Mouse (Mus musculus): Measurements from ENCODE around the gene Eogt. TPM values are rescaled to one million over a fixed set of nuclear protein-coding genes. Genes with fewer than 3 reads are reported as not detected.
A peak's percentile ranks its signal among the peaks of the same experiment; 100 is the strongest.

The Eogt gene
- polyA plus RNA-seq, 1 experiment, result 28.2 TPM

DNA sequence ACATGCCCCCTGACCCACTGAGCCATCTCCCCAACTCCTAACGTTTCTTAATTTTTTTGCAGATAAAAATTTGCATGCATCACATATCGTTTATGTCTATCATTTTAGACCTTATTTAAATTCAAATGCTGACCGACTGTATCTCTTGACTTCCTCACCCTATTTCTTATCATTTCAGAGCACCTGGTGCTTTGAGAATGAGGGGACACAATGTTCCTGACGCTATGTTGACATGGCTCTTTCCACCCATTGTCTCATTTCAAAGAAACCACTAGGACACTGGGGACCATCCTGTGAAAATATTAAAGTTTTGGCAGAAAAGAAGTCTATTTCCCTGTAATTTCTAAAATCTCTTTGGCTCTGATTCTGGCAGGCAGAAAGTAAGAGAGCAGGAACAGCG is 32.1 kb downstream of the Eogt start:
- Histone ChIP-seq H3K4me3 (ENCODE audit: low read depth, low read length) (no peak overlapping the region), H3K9me3 (replicated peaks; ENCODE audit: control insufficient read depth, insufficient read depth, low read length, poor library complexity, severe bottlenecking) (no peaks in the 10 kb centered on the region), H3K36me3 (ENCODE audit: control insufficient read depth, insufficient read depth, low read length, poor library complexity, severe bottlenecking) (peaks cover 2% of the 10 kb centered on the region; the same call in 1 of the 2 replicates), H3K27ac (ENCODE audit: insufficient read depth, low read length) (no peak overlapping the region), H3K9ac (ENCODE audit: low read depth, poor library complexity, severe bottlenecking) (no peak overlapping the region), H3K4me1 (ENCODE audit: control insufficient read depth, insufficient read depth, low read length) (no peaks in the 10 kb centered on the region), H3K27me3 (ENCODE audit: control insufficient read depth, insufficient read depth, low read length, poor library complexity, severe bottlenecking) (no peaks in the 10 kb centered on the region)
- TF ChIP-seq EP300 (IDR thresholded peaks at IDR 0.05; ENCODE audit: insufficient read depth, low read depth, low read length), result no peak
- no peak for TF ChIP-seq POLR2A (IDR thresholded peaks at IDR 0.05; ENCODE audit: insufficient read depth, low read length)
- no peak for TF ChIP-seq CTCF (IDR thresholded peaks at IDR 0.05; ENCODE audit: low read depth, low read length)

DNA sequence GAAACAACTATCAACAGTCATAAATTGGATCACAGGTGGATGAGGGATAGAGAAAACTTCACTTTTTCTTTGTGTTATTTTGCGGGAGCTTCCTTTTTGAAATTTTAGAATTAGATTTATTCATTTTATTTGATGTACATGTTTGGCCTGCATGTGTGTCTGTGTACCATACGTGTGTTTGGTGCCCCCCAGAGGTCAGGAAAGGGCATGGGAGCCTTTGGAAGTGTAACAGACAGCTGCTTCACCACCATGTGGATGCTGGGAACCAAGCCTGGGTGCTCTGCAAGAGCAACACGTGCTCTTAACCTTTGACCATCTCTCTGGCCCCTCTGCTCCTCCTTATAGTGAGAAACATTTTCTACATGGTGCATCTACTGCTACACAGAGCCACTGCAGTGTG is 34.2 kb downstream of the Eogt start:
- H3K4me1 ChIP-seq (ENCODE audit: control insufficient read depth, insufficient read depth, low read length), result no peaks in the 10 kb centered on the region
- no peak overlapping the region for H3K9ac ChIP-seq (ENCODE audit: low read depth, poor library complexity, severe bottlenecking)
- TF ChIP-seq CTCF (IDR thresholded peaks at IDR 0.05; ENCODE audit: low read depth, low read length) (peak; percentile 43), POLR2A (IDR thresholded peaks at IDR 0.05; ENCODE audit: insufficient read depth, low read length) (no peak)
- peaks cover 3% of the 10 kb centered on the region; the same call in 1 of the 2 replicates for H3K36me3 ChIP-seq (ENCODE audit: control insufficient read depth, insufficient read depth, low read length, poor library complexity, severe bottlenecking)
- no peak overlapping the region for H3K27ac ChIP-seq (ENCODE audit: insufficient read depth, low read length)
- no peaks in the 10 kb centered on the region for H3K9me3 ChIP-seq (replicated peaks; ENCODE audit: control insufficient read depth, insufficient read depth, low read length, poor library complexity, severe bottlenecking)
- no peaks in the 10 kb centered on the region for H3K27me3 ChIP-seq (ENCODE audit: control insufficient read depth, insufficient read depth, low read length, poor library complexity, severe bottlenecking)
- no peak overlapping the region for H3K4me3 ChIP-seq (ENCODE audit: low read depth, low read length)

DNA sequence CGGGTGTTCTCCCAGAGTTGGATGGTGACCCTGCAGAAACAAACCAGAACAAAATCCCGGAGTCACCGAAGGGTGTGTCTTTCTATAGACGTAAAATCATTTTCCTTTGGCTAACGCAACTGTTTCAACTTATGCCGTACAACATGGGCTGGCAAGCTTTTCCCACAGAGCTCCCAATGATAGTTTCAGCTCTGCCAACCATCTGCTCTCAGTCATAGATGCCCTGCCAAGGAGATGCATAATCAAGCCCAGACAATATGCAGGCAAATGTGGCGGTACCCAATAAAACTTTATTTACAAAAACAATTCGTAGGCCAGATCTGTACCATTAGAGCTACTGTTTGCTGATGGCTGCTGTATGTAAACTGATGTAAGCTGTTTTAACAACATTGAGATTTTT is 36.8 kb downstream of the Eogt start:
- Histone ChIP-seq H3K9ac (ENCODE audit: low read depth, poor library complexity, severe bottlenecking) (no peak overlapping the region), H3K27me3 (ENCODE audit: control insufficient read depth, insufficient read depth, low read length, poor library complexity, severe bottlenecking) (no peaks in the 10 kb centered on the region), H3K4me1 (ENCODE audit: control insufficient read depth, insufficient read depth, low read length) (no peaks in the 10 kb centered on the region), H3K9me3 (replicated peaks; ENCODE audit: control insufficient read depth, insufficient read depth, low read length, poor library complexity, severe bottlenecking) (no peaks in the 10 kb centered on the region), H3K36me3 (ENCODE audit: control insufficient read depth, insufficient read depth, low read length, poor library complexity, severe bottlenecking) (peaks cover 3% of the 10 kb centered on the region; the same call in 1 of the 2 replicates), H3K4me3 (ENCODE audit: low read depth, low read length) (no peak overlapping the region), H3K27ac (ENCODE audit: insufficient read depth, low read length) (no peak overlapping the region)
- TF ChIP-seq EP300 (IDR thresholded peaks at IDR 0.05; ENCODE audit: insufficient read depth, low read depth, low read length) (no peak), CTCF (IDR thresholded peaks at IDR 0.05; ENCODE audit: low read depth, low read length) (no peak), POLR2A (IDR thresholded peaks at IDR 0.05; ENCODE audit: insufficient read depth, low read length) (no peak)

DNA sequence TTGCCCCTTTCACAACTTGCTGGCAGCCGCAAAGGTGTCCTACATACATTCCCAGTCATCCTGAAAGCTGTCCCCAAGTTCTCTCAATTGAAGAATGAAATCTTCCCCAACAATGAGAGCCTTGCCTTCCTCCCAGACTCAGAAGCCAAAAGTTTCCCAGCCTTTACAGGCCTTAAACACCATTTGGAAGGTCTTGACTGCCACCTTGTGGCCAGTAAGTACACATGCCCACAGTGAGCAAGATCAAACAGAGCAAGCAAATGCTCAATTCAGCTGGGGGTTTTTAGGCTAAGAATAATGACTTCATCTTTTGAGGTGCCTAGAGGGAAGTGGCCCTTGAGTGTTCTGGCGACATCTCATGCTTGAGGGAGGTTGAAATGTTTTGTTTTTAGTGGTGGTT is 42.2 kb downstream of the Eogt start:
- H3K4me3 ChIP-seq (ENCODE audit: low read depth, low read length), result no peak overlapping the region
- no peaks in the 10 kb centered on the region for H3K27me3 ChIP-seq (ENCODE audit: control insufficient read depth, insufficient read depth, low read length, poor library complexity, severe bottlenecking)
- H3K9me3 ChIP-seq (replicated peaks; ENCODE audit: control insufficient read depth, insufficient read depth, low read length, poor library complexity, severe bottlenecking), result no peaks in the 10 kb centered on the region
- H3K27ac ChIP-seq (ENCODE audit: insufficient read depth, low read length), result no peak overlapping the region
- H3K4me1 ChIP-seq (ENCODE audit: control insufficient read depth, insufficient read depth, low read length), result peaks cover 5% of the 10 kb centered on the region
- H3K36me3 ChIP-seq (ENCODE audit: control insufficient read depth, insufficient read depth, low read length, poor library complexity, severe bottlenecking), result no peaks in the 10 kb centered on the region
- no peak overlapping the region for H3K9ac ChIP-seq (ENCODE audit: low read depth, poor library complexity, severe bottlenecking)
- TF ChIP-seq EP300 (IDR thresholded peaks at IDR 0.05; ENCODE audit: insufficient read depth, low read depth, low read length) (no peak), CTCF (IDR thresholded peaks at IDR 0.05; ENCODE audit: low read depth, low read length) (peak; percentile 27), POLR2A (IDR thresholded peaks at IDR 0.05; ENCODE audit: insufficient read depth, low read length) (no peak)

DNA sequence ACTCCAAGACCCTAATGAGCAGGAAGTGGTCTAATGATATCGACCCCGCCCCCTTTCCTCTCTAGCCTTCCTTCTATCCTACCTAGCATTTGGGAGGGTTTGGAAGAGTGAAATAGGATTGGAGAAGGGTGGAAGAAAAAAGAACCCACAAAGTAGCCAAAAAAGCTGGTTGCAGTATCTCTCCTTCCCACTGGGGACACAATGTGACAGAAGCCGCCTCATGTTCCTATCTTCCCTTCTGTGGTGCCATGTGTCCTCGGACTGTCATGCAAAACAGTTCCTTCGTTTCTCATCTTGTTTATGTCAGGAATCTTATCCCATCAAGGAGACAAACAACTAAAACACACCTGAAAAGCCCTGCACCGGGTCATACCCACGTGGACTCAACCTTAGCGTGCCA is 42.9 kb downstream of the Eogt start:
- Histone ChIP-seq H3K4me1 (ENCODE audit: control insufficient read depth, insufficient read depth, low read length) (peaks cover 5% of the 10 kb centered on the region), H3K27ac (ENCODE audit: insufficient read depth, low read length) (no peak overlapping the region), H3K9ac (ENCODE audit: low read depth, poor library complexity, severe bottlenecking) (no peak overlapping the region; the same call in 1 of the 2 replicates), H3K9me3 (replicated peaks; ENCODE audit: control insufficient read depth, insufficient read depth, low read length, poor library complexity, severe bottlenecking) (no peaks in the 10 kb centered on the region), H3K27me3 (ENCODE audit: control insufficient read depth, insufficient read depth, low read length, poor library complexity, severe bottlenecking) (no peaks in the 10 kb centered on the region), H3K4me3 (ENCODE audit: low read depth, low read length) (no peak overlapping the region), H3K36me3 (ENCODE audit: control insufficient read depth, insufficient read depth, low read length, poor library complexity, severe bottlenecking) (no peaks in the 10 kb centered on the region)
- no peak for TF ChIP-seq CTCF (IDR thresholded peaks at IDR 0.05; ENCODE audit: low read depth, low read length)
- no peak for TF ChIP-seq EP300 (IDR thresholded peaks at IDR 0.05; ENCODE audit: insufficient read depth, low read depth, low read length)
- no peak for TF ChIP-seq POLR2A (IDR thresholded peaks at IDR 0.05; ENCODE audit: insufficient read depth, low read length)

DNA sequence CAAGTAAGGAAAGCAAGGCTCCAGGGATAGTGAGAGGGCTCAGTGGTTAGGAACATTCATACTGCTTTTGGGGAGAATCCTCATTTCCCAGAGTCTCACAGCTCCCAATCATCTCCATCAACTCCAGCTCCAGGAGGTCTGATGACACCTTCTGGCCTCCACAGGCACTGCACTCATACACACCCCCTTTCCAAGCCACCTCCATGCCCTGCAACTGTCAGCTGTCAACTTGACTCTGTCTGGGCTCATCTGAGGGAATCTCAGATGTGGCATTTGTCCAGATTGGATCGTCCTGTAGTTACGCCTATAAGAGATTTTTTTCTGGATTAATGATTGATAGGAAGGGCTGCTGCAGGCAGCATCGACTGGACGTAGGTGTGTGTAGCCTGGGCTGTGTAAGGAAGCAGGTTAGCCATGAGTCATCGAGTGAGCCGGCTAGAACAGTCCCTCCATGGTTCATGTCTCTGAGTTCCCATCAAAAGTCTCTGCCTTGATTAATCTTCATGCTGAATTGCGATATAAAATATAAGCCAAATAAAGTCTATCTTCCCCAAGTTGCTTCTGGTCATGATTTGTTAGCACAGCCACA is 44.6 kb downstream of the Eogt start:
- TF ChIP-seq EP300 (IDR thresholded peaks at IDR 0.05; ENCODE audit: insufficient read depth, low read depth, low read length), result peak; percentile 73; the same call in 1 of the 2 replicates
- TF ChIP-seq CTCF (IDR thresholded peaks at IDR 0.05; ENCODE audit: low read depth, low read length), result peak; percentile 89
- no peak for TF ChIP-seq POLR2A (IDR thresholded peaks at IDR 0.05; ENCODE audit: insufficient read depth, low read length)
- Histone ChIP-seq H3K9ac (ENCODE audit: low read depth, poor library complexity, severe bottlenecking) (no peak overlapping the region), H3K36me3 (ENCODE audit: control insufficient read depth, insufficient read depth, low read length, poor library complexity, severe bottlenecking) (no peaks in the 10 kb centered on the region), H3K4me1 (ENCODE audit: control insufficient read depth, insufficient read depth, low read length) (peaks cover 7% of the 10 kb centered on the region), H3K9me3 (replicated peaks; ENCODE audit: control insufficient read depth, insufficient read depth, low read length, poor library complexity, severe bottlenecking) (no peaks in the 10 kb centered on the region), H3K4me3 (ENCODE audit: low read depth, low read length) (no peak overlapping the region), H3K27me3 (ENCODE audit: control insufficient read depth, insufficient read depth, low read length, poor library complexity, severe bottlenecking) (no peaks in the 10 kb centered on the region), H3K27ac (ENCODE audit: insufficient read depth, low read length) (no peak overlapping the region)

Measured in ES-Bruce4 (cell line).